Mouse (Mus musculus) midbrain, postnatal 0 days (tissue): Measurements from ENCODE around the gene Trmt44. TPM values are rescaled to one million over a fixed set of nuclear protein-coding genes. Genes with fewer than 3 reads are reported as not detected.

Experiments
- ATAC-seq: fragments of 200-750 bp; cut with Nextera tagmentation; 2 replicates; pipeline ENCODE4 v1.8.0; 2017; ENCODE audit warnings: moderate number of reproducible peaks, mild to moderate bottlenecking, moderate TSS enrichment, moderate library complexity; ENCODE audit not compliant: low FRiP score
- DNase-seq: peaks from one replicate; pipeline ENCODE4 v3.0.0-alpha.2; 2015; ENCODE audit warnings: low spot score
- H3K27ac ChIP-seq: fragments of 300-500 bp; sonication (generic); 2 replicates; pipeline ENCODE4 v1.5.1; 2014; ENCODE audit warnings: low read depth, mild to moderate bottlenecking, low read length, mixed read lengths
- H3K27me3 ChIP-seq: fragments of 300-500 bp; sonication (generic); 2 replicates; pipeline ENCODE4 v1.6.1; 2014; ENCODE audit warnings: low read length, control low read depth, mixed read lengths; ENCODE audit not compliant: insufficient read depth
- H3K36me3 ChIP-seq: fragments of 300-500 bp; sonication (generic); 2 replicates; pipeline ENCODE4 v1.6.1; 2014; ENCODE audit warnings: low read length, control low read depth, mixed read lengths; ENCODE audit not compliant: insufficient read depth
- H3K4me1 ChIP-seq: fragments of 300-500 bp; sonication (generic); 2 replicates; pipeline ENCODE4 v1.6.1; 2014; ENCODE audit warnings: mild to moderate bottlenecking, control low read depth, antibody characterized with exemption, low read length, mixed read lengths; ENCODE audit not compliant: insufficient read depth
- H3K4me2 ChIP-seq: fragments of 300-500 bp; sonication (generic); 2 replicates; pipeline ENCODE4 v1.6.1; 2014; ENCODE audit warnings: low read depth, mild to moderate bottlenecking, low read length, mixed read lengths; ENCODE audit not compliant: poor library complexity, severe bottlenecking
- H3K4me3 ChIP-seq: fragments of 300-500 bp; sonication (generic); 2 replicates; pipeline ENCODE4 v1.5.1; 2014; ENCODE audit warnings: low read depth, mild to moderate bottlenecking, low read length, moderate library complexity
- H3K9ac ChIP-seq: fragments of 300-500 bp; sonication (generic); replicated peaks from 2 replicates; pipeline ENCODE4 v1.6.1; 2014; ENCODE audit warnings: mild to moderate bottlenecking, low read length, moderate library complexity, mixed read lengths; ENCODE audit not compliant: poor library complexity, severe bottlenecking
- H3K9me3 ChIP-seq: fragments of 300-500 bp; sonication (generic); 2 replicates; pipeline ENCODE4 v1.6.1; 2016; ENCODE audit warnings: low read length, control low read depth
- CTCF ChIP-seq: IDR thresholded peaks from 2 replicates; pipeline ENCODE4 v1.5.1; 2016; ENCODE audit warnings: antibody characterized with exemption, mild to moderate bottlenecking
- WGBS: fragments of 180-500 bp; shearing (Covaris S2); extraction: QIAGEN DNeasy Blood & Tissue Kit; methylation state at CpG from one replicate; pipeline ENCODE4 v1.1.7; 2014; 5-methylcytosine and 5-hydroxymethylcytosine counted together
- polyA plus RNA-seq: library from polyadenylated mRNA; unstranded; fragments of >200 nt; fragmentation: Nextera tagmentation; extraction: Ambion mirVana; gene quantifications from 2 replicates; pipeline ENCODE4 v1.2.1, GENCODE M21; 2015
- total RNA-seq: library from RNA; depleted of rRNA; stranded (reverse); fragments of >200 nt; gene quantifications from 2 replicates; pipeline ENCODE4 v1.2.3, GENCODE M21; 2014

Trmt44 gene
- total and polyA plus RNA-seq, 2 experiments from 2014 or later: 4.9 to 5.8 TPM

DNA sequence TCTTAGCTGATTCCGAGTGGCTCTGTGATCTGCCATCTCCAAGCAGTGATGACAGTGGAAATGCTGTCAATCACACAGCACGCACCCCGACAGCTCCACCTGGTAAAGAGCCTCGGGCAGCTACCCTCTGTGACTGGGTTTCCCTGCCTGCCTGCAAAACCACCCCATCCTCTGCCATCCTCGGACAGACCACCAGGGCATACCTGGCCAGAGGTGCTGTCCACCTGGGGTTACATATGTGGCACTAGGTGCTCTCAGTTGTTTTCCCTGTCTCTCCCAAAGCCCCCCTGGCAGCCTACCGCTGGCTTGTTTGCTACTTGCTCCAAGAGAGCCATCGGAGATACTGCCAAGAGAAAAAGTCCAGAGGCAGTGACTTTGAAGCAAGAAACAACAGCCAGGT lies 31.9 kb upstream of the Trmt44 start:
- ATAC-seq (no peak), DNase-seq (no peak)
- H3K4me2 ChIP-seq: no peak overlapping the region
- H3K36me3 ChIP-seq: peaks cover 25% of the 10 kb centered on the region
- no peak overlapping the region for H3K27ac ChIP-seq
- H3K9ac ChIP-seq: no peak overlapping the region
- no peak overlapping the region for H3K4me3 ChIP-seq
- peaks cover 5% of the 10 kb centered on the region; the same call in 1 of the 2 replicates for H3K4me1 ChIP-seq
- no peaks in the 10 kb centered on the region for H3K27me3 ChIP-seq
- 96% methylated on average over 7 of the region's 7 CpGs for WGBS
- H3K9me3 ChIP-seq: no peaks in the 10 kb centered on the region
- TF ChIP-seq CTCF: no peak

DNA sequence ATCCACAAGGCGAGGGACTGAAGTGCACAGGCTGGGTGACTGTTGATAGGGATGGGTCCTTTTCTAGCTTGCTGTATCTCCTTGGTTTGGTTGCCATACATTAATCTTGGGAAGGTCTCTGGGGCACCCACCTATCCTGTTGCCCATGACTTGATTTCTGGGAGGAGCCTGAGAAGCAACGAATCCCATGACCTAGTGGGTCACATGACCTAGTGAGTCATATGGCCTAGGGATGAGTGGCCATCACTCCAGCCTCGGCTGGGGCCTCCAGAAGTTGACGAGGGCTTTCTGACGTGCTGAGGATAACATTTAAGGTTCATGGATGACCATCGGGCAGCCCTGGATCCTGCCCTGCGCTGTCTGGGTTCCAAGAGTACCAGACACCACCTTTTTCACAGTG lies 30.5 kb upstream of the Trmt44 start:
- H3K36me3 ChIP-seq: peaks cover 34% of the 10 kb centered on the region
- DNase-seq (no peak), ATAC-seq (no peak)
- H3K27me3 ChIP-seq: no peaks in the 10 kb centered on the region
- H3K4me3 ChIP-seq: no peak overlapping the region
- no peak for TF ChIP-seq CTCF
- no peak overlapping the region for H3K27ac ChIP-seq
- peaks cover 5% of the 10 kb centered on the region; the same call in 1 of the 2 replicates for H3K4me1 ChIP-seq
- no peak overlapping the region for H3K4me2 ChIP-seq
- 81% methylated on average over 7 of the region's 7 CpGs for WGBS
- H3K9me3 ChIP-seq: no peaks in the 10 kb centered on the region
- H3K9ac ChIP-seq: no peak overlapping the region

- Histone ChIP-seq H3K27me3 (no peaks in the 10 kb centered on the region), H3K4me3 (no peak overlapping the region), H3K36me3 (peaks cover 53% of the 10 kb centered on the region), H3K4me2 (no peak overlapping the region), H3K27ac (no peak overlapping the region), H3K9me3 (no peaks in the 10 kb centered on the region), H3K4me1 (no peaks in the 10 kb centered on the region), H3K9ac (no peak overlapping the region)
- WGBS: 87% methylated on average over 8 of the region's 8 CpGs
- no peak for DNase-seq
- no peak for TF ChIP-seq CTCF
- ATAC-seq: no peak
Measured at GRCm38 (mm10) chr5:35601526-35601925, 26.7 kb upstream of the Trmt44 start.

DNA sequence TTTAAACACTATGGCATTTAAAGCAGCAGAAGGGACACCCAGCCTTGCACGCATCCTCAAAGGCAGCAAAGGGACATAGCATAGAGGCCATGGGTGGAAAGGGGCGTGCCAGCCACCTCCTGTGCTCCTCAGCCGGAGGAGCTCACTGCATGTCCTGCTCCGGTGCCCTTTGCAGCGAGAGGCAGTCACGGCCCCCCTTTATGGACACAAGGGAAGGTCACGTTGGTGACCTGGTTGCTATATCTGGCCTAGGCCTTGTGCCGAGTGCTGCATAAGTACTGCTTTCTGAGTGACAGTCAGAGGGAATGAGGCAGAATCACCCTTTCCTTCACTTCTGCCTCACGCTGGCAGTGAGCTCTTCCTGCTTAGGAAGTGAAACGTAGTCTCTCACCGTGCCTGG lies 25.4 kb upstream of the Trmt44 start:
- TF ChIP-seq CTCF: no peak
- Histone ChIP-seq H3K9me3 (no peaks in the 10 kb centered on the region), H3K27me3 (no peaks in the 10 kb centered on the region), H3K9ac (no peak overlapping the region), H3K4me2 (no peak overlapping the region), H3K4me1 (no peaks in the 10 kb centered on the region), H3K4me3 (no peak overlapping the region), H3K27ac (no peak overlapping the region), H3K36me3 (peaks cover 48% of the 10 kb centered on the region)
- ATAC-seq: no peak
- WGBS: 82% methylated on average over 11 of the region's 11 CpGs
- no peak for DNase-seq

GRCm38 (mm10) chr5:35596169-35597160 lies 21.6 kb upstream of the Trmt44 start:
- H3K4me3 ChIP-seq: no peak overlapping the region
- no peaks in the 10 kb centered on the region for H3K27me3 ChIP-seq
- ATAC-seq (no peak), DNase-seq (no peak)
- no peak overlapping the region for H3K9ac ChIP-seq
- 85% methylated on average over 18 of the region's 18 CpGs for WGBS
- H3K27ac ChIP-seq: no peak overlapping the region
- no peak overlapping the region for H3K4me2 ChIP-seq
- H3K9me3 ChIP-seq: no peaks in the 10 kb centered on the region
- H3K4me1 ChIP-seq: no peaks in the 10 kb centered on the region
- no peak for TF ChIP-seq CTCF
- peaks cover 51% of the 10 kb centered on the region for H3K36me3 ChIP-seq

DNA sequence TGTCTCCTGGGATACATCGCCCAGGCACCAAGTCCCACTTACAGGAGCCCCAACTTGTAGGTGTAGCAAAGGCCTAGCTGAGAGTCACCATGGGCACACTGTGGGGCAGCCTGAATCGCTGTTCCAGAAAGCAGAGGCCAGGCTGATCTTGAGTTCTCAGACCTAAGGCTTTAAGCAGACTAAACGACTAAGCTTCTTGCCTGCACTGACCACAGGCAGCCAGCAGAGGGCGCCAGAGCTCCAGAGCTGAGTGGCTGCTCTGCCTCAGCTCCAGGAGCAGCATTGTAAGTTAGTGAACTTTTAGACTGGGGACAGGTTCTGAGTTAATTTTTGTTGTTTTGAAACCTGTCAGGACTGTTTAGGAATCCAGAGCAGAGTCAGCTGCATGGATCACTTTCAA lies 20.8 kb upstream of the Trmt44 start:
- Histone ChIP-seq H3K4me3 (no peak overlapping the region), H3K4me1 (no peaks in the 10 kb centered on the region), H3K9ac (no peak overlapping the region), H3K9me3 (peaks cover 2% of the 10 kb centered on the region; the same call in 1 of the 2 replicates), H3K27me3 (no peaks in the 10 kb centered on the region), H3K36me3 (peaks cover 54% of the 10 kb centered on the region), H3K4me2 (no peak overlapping the region), H3K27ac (no peak overlapping the region)
- peak; percentile 100 for TF ChIP-seq CTCF
- 22% methylated on average over 4 of the region's 4 CpGs for WGBS
- ATAC-seq (peak; percentile 68), DNase-seq (peak; percentile 89)
